Mouse (Mus musculus) T-cell, adult 2 months (primary cell): Measurements from ENCODE around the gene Gm49368.

Experiments
- DNase-seq: peaks from one replicate; pipeline ENCODE4 v3.0.0; 2022; ENCODE audit warnings: low spot score

Gm49368 gene

GRCm38 (mm10) chr7:128057860-128058259 lies 4.6 kb upstream of the Gm49368 start:
- DNase-seq: no peak

GRCm38 (mm10) chr7:128058576-128058975 lies 3.9 kb upstream of the Gm49368 start:
- peak; percentile 33 for DNase-seq

- DNase-seq: no peak
Measured at GRCm38 (mm10) chr7:128059091-128059490, 3.4 kb upstream of the Gm49368 start.

GRCm38 (mm10) chr7:128063211-128063781 lies 813 bp downstream of the Gm49368 start:
- no peak for DNase-seq

GRCm38 (mm10) chr7:128065547-128065946 lies 3.1 kb downstream of the Gm49368 start:
- peak; percentile 34 for DNase-seq

- no peak for DNase-seq
Measured at GRCm38 (mm10) chr7:128067847-128068246, 5.4 kb downstream of the Gm49368 start.

GRCm38 (mm10) chr7:128069844-128070243 lies 7.4 kb downstream of the Gm49368 start:
- DNase-seq: no peak

GRCm38 (mm10) chr7:128071816-128072215 lies 9.3 kb downstream of the Gm49368 start:
- no peak for DNase-seq

- peak; percentile 57 for DNase-seq
Measured at GRCm38 (mm10) chr7:128080012-128080411, 17.5 kb downstream of the Gm49368 start.

GRCm38 (mm10) chr7:128089141-128089540 lies 26.7 kb downstream of the Gm49368 start:
- no peak for DNase-seq

GRCm38 (mm10) chr7:128098135-128098534 lies 35.7 kb downstream of the Gm49368 start:
- DNase-seq: no peak

- no peak for DNase-seq
Measured at GRCm38 (mm10) chr7:128100742-128101357, 38.4 kb downstream of the Gm49368 start.

GRCm38 (mm10) chr7:128105246-128105645 lies 42.8 kb downstream of the Gm49368 start:
- DNase-seq: peak; percentile 29

- no peak for DNase-seq
Measured at GRCm38 (mm10) chr7:128107462-128107861, 45.0 kb downstream of the Gm49368 start.

- DNase-seq: no peak
Measured at GRCm38 (mm10) chr7:128110314-128110713, 47.8 kb downstream of the Gm49368 start.

GRCm38 (mm10) chr7:128112131-128112530 lies 49.6 kb downstream of the Gm49368 start:
- no peak for DNase-seq

GRCm38 (mm10) chr7:128114371-128115105 lies 52.1 kb downstream of the Gm49368 start:
- no peak for DNase-seq

- peak; percentile 43 for DNase-seq
Measured at GRCm38 (mm10) chr7:128115211-128115958, 52.9 kb downstream of the Gm49368 start.

- no peak for DNase-seq
Measured at GRCm38 (mm10) chr7:128116396-128116795, 53.9 kb downstream of the Gm49368 start.

GRCm38 (mm10) chr7:128119726-128120490 lies 57.4 kb downstream of the Gm49368 start:
- DNase-seq: peak; percentile 53
